Mouse (Mus musculus): ENCODE measurements at regions not wholly inside any gene's neighbourhood (a gene's known extent, or its start where the extent isn't known, plus 50 kb on each side); places are given as distances from the start of the nearest gene placed in this dataset.
A peak's percentile ranks its signal among the peaks of the same experiment; 100 is the strongest.
"Not testable (repeated sequence)": the region's sequence is repeated elsewhere in the genome, so short reads cannot be mapped to it uniquely, and the experiment has no call there.

DNA sequence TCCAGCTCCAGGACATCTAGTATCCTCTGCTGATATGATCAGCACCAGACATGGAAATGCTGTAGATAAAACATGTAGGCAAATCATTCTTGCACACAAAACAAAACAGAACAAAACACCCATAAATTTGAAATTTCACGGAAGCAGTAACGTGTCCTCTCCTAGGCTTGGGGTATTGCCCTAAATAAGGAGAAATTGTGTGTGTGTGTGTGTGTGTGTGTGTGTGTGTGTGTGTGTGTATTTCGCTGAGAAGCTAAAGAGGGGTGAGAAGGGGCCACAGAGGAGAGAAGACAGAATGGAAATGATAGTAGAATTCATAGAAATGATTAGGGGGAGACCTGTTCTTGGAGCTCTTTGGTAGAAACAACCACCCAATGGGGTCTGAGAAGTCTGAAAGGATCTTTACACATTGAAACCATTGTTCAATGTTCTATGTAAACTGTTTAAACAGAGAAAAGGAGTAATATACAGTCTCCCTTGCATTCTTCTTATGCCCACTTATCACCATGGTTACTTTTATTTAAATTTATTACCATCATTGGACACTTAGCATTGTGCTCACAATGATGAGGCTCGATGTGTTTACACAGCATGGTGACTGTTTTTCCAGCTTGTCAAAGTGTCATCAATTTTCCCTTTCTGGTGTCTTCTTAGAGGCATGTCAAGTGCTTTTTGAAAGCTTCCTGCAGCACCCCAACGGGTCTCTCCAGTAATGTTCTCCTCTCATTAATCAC is 317.3 kb upstream of the 4933412E24Rik start:
- ATAC-seq (replicated peaks; ENCODE audit: low read depth, poor library complexity, severe bottlenecking), result no peak

DNA sequence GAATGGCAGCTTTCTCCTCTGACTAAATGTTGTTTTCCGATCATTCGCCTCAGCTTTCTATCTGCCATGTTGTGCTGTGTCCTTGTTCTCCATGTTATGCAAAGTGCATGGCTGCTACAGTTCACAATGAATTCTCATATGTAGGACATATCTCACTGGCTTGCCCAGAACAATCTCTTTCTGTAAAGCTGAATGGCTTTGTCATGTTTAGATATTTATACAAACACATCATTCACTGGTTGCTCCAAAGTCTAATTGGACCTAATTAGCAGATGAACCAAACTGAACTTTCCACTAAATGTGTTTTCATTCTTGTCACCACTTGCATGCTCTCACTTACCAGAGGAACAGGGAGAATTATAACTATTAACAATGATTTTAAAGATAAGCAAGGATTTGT is 301.2 kb upstream of the 4933412E24Rik start:
- ATAC-seq (replicated peaks; ENCODE audit: low read depth, poor library complexity, severe bottlenecking), result no peak

DNA sequence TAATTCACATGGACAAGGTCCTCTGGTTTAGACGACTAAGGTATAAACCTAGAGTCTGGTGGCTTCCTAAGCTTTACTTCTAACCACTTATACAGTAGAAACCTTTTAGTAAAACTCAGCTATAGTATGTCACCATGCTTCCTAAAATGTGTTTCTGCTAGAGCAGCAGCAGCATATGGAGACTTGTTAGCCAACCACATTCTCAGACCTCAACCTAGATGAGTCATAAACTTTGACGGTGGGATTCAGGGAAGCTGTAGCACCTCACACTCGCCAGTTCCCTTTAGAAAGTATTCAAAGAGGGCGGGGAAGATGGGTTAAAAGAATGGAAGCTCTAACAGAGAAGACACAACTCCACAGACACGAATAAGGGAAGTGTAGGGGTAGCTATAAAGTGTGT is 298.8 kb upstream of the 4933412E24Rik start:
- ATAC-seq (replicated peaks; ENCODE audit: low read depth, poor library complexity, severe bottlenecking), result no peak

DNA sequence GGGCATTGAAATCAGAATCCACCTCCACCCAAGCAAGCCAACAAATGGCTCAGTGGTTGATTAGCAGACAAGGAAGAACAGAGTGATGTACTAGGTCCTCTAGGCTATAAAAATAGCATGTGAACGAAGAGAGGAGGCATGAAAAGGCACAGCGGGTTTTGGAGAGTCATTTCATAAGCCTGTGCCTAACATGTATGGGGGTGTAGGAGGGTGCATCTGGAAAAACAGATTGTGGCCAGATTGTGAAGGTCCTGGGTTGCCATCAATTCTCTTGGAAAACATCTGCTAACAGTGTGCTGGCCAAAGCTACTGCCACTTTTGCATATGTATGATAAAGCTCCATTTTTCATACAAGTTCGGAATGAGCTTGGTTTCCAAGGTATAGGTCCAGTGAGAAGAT is 293.5 kb upstream of the 4933412E24Rik start:
- ATAC-seq (replicated peaks; ENCODE audit: low read depth, poor library complexity, severe bottlenecking), result no peak

DNA sequence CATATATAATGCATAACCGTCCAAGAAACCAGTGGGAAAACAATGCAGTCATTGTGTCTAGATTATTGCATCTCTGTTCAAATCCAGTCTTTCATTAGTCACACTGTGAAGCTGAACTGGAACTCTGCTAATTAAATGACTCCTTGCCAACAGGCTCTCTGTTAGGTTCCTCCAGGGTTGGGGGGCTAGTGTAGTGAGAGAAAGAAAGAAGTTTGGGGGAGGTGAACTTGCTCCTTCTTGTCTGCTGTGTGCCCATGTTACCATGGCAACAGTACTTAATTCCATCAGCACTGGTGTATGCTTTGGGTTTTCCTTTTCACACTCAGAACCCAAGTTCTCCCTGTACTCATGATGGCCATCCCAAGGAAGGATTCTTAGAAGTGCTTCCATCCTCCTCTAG is 292.6 kb upstream of the 4933412E24Rik start:
- no peak for ATAC-seq (replicated peaks; ENCODE audit: low read depth, poor library complexity, severe bottlenecking)

DNA sequence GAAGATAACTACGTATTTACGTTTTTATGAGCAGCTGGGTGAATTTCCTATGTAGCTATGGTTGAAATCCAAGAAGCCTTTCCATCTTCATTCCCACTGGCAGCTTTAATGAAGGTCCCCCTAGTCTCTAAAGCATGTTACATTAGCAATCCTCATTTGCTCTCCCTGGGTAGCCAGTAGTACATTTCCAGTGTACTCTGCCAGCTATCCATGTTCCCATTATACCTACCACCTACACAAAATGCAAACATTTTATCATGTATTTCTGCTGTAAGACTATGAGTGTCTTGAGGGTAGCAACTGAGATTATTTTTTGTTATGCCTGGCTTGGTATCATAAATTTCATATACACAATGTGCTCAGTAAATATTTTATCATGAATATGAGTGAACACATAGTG is 291.7 kb upstream of the 4933412E24Rik start:
- no peak for ATAC-seq (replicated peaks; ENCODE audit: low read depth, poor library complexity, severe bottlenecking)

DNA sequence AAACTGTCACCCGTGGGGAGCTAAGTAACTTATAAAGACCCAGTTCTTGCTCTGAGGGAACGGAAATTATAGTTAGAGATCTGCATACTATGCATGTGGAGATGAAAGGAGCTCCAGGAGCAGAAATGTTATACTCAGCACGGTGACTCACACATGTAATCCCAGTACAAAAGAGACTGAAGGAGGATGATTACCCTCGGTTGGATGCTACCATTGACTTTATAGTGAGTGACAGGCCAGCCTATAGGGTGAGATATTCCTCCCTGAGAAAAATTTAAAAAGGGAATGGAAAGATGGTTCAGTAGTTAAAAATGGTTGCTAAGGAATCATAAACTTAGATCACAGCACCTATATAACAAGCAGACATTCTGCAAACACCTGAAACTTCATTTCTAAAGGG is 287.1 kb upstream of the 4933412E24Rik start:
- ATAC-seq (replicated peaks; ENCODE audit: low read depth, poor library complexity, severe bottlenecking), result no peak

DNA sequence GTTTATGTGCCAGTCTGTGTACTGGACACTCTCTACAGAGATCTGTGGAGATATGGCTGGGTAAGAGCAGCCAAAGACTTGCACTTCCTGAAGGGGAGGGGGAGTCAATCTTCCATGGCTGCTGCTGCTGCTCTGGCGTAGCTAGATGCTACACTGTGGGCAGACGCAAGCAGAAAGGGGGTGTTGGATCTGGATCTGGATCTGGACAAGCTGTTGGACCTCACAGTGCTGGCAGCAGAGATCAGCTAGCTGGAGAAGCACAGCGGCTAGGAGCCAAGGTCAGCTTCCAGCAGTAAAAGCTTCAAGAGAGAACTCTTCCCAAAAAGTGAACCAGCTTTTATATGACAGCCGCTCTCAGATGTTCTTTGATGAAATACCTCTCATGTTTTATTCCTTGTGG is 285.5 kb upstream of the 4933412E24Rik start:
- ATAC-seq (replicated peaks; ENCODE audit: low read depth, poor library complexity, severe bottlenecking), result no peak

DNA sequence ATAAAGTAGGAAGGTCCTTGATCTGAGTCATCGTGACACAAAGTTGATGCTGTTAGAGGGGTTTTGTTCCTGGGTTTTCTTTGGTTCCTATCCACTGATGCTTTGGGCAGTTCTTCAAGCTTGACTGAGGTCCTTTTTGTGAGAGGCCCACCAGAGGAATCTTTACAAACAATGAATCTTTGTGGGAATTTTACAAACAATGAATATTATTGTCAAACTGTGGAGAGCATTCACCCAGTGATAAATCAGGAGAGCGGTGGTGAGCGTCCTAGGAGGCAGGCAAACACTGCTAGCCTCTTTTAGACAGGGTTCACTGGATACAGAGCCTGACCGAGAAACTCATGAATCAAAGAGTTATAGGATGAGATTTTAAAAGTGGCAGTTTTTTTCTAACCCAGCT is 268.9 kb upstream of the 4933412E24Rik start:
- ATAC-seq (replicated peaks; ENCODE audit: low read depth, poor library complexity, severe bottlenecking), result no peak

DNA sequence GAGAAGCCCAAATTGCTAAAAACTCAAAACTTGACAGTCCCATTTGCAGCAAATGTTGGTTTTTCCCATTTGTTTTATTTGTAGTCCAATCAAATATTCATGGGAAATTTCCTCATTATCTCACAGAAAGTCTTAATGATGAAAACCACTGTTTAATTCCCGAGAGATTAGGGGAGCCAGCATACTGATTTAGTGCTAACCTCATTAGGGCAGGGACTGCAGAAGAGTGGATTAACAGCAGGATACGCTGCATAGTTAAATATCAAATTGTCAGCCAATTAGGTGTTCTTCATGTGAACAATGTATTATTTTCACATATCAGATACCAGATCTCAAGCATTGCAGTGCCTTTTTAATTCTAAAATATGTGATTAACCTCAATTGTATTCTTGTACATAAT is 264.0 kb upstream of the 4933412E24Rik start:
- ATAC-seq (replicated peaks; ENCODE audit: low read depth, poor library complexity, severe bottlenecking), result no peak

DNA sequence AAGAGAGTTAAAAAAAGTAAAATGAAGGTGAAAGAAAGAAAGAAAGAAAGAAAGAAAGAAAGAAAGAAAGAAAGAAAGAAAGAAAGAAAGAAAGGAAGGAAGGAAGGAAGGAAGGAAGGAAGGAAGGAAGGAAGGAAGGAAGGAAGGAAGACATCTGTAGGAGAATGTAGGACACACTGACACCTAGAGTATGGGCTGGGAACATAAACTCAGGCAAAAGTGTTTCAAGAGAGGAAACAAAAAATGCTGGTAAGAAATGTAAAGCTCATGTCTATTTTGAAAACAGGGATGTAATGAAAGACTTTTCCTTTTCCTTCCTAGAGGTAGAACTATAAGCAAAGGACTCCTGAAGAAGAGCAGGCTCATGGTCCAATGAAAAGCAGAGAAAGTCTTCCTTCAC is 237.2 kb upstream of the 4933412E24Rik start:
- ATAC-seq (replicated peaks; ENCODE audit: low read depth, poor library complexity, severe bottlenecking), result not testable (repeated sequence)

DNA sequence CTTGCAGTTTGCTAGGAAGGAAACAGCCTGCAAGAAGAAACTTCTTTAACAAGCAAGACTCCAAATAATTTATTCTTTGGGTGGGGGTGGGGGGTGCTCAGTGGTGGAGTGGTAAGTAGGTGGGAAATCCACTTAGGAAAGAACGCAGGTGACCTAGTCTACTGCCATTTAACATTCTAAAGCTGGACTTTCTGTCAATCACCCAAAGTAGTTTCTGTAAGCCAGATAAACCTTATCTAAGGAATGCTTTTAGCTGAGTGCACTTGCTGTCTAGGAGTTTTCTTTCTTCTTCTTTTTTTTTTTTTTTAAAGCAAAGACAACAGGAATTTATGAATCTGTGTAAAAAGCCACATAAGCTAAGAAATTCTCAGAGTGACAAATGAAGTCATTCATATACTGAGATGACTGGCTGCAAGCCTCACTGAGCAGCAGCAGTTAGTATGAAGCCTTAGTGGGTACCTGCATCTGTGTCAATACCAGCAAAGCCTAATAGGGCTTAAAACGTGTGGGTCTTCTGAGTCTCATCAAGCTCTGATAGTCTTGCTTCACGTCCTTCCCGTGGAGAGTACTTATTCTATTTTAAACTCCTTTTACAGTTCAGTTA is 210.0 kb upstream of the 4933412E24Rik start:
- ATAC-seq (replicated peaks; ENCODE audit: low read depth, poor library complexity, severe bottlenecking), result no peak

DNA sequence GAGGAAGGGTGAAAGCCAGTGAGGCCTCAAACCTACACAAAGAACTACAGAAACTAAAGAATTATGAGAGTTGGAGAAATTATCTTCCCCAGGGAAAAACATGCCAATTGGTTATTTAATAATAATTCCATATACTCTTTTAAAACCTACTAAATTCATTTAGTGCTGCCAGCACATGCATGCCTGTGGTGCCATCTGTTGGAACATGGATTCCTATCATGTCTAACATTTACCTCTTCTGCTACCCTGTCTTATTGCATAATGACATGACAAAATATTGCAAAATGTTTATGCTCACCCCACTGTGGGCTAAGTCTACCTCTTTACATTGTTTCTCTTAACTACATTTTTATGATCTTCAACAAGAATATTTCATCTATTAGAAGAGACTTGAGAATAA is 178.7 kb upstream of the 4933412E24Rik start:
- no peak for ATAC-seq (replicated peaks; ENCODE audit: low read depth, poor library complexity, severe bottlenecking)

DNA sequence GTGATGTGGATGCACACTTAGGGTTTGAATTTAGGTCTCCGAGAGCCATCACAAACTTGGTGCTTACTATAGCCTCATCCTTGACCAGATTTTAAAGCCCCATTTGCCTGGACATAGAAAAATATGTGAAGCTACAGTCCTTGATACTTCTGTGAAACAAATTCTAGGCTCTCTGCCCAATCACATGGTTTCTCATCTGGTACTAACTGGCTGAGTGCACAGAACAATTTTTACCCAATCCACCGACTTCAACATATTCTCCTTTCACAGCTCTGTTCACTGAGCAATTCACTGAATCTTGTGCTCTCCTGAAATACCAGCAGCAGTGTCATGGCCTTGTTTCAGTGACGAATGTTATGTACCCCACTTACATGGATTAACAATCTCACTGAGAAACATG is 176.7 kb upstream of the 4933412E24Rik start:
- ATAC-seq (replicated peaks; ENCODE audit: low read depth, poor library complexity, severe bottlenecking), result no peak

DNA sequence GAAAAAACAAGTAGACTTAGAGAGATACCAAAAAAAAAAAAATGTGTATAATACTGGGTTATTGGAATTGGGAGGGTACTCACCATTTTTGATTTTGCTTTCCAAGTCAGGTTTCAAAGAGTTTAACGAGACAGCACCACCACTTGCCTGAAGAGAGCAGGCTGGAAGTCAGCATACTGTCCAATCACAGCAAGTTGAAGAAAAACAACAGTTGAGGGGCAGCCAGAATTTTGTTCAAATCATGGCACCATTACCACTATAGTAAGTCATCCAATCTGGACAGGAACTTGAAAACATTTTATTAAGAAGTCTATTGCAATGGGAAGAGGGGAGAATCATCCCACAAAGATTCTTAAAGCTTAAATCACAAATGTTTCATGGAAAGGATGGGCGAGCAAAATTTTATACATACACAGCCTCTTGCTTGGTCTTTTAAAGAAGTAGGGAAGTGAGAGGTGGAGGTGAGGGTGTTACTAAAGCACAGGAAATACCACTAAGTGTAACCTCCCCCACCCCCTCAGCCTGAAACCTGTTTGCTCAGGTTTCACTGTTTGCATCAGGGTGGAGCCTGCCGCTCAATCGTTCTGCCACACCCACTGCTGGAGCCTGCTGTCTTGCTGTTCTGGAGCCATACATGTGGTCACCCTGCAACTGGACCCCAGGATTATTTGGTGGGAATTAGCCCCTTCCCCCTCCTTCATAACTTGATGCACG is 170.7 kb upstream of the 4933412E24Rik start:
- ATAC-seq (replicated peaks; ENCODE audit: low read depth, poor library complexity, severe bottlenecking), result no peak

DNA sequence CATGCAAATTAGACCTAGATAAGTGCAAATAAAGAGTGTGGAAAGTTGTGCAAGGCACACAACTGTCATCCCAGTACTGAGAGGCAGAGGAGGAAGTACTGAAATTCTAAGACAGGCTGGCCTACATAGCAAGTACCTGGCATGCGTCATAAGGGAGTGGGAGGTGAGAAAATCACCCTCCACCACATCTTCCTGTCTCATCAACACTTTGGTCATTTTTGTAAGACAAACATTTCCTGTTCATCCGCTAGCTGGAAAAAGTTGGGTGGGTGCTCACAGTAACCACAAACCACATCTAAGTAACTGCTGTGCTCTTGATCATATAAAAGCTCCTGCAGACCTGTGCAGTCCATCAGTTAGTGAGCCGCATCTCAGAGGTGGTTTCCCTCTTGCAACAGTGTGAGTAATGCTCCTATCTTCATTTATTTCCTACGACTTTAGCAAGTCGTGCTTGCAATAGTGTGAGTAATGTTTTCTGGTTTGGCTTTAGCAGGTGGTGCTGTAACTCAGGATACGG is 125.2 kb upstream of the 4933412E24Rik start:
- peak; percentile 97 for ATAC-seq (replicated peaks; ENCODE audit: low read depth, poor library complexity, severe bottlenecking)

DNA sequence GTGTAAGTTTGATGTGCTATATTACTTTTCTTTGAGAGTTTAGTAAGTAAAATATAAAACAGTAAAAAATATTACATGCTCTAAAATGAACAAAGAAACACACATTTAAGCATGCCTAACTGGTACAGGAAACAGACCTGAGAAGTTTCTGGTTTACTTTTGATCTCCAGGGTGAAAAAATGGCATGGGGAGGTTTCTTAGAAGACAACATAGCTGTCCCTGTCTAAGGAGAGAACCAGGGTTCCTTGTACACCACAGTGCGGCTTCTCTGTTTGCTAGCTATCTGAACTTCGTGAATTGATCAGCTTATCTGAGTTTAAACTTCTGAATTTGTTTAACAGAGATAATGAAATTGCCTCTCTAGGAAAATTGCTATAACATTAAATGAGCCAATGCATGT is 120.3 kb upstream of the 4933412E24Rik start:
- ATAC-seq (replicated peaks; ENCODE audit: low read depth, poor library complexity, severe bottlenecking), result no peak

DNA sequence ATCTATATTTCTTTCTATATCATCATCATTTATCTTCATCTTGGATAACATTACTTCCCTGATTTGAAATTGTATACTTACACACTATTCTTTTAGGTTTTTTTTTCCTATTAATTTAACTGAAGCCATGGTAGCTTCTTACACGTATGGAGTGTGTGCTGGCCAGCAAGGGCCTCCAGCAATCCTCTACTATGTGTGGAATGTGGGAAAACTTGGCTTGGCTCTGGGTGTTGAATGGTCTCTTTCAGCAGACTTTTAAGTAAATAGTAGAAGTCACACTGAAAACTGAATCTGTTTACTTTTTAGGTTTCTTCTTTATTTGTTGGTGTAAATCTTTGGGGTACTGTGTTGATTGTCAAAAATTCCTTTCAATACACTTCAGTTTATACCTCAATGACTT is 118.1 kb upstream of the 4933412E24Rik start:
- no peak for ATAC-seq (replicated peaks; ENCODE audit: low read depth, poor library complexity, severe bottlenecking)

DNA sequence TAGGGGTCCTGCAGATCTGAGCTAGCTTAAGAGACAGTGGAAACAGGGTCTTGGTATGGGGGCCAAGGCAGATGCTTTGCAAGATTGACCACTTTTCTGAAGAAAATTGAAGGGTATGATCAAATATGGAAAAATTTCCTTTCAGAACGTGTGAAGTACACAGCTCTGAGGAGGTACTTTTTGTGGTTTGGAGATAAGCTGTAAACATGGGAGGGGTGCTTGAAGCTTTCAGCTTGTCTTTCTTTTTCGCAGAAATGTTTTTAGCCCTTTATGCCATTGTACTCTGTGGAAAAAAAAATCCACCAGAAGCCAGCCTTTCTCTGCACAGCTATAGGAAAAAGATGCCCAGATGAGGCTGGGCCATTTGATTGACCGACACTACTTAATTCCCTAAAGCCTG is 116.3 kb upstream of the 4933412E24Rik start:
- ATAC-seq (replicated peaks; ENCODE audit: low read depth, poor library complexity, severe bottlenecking), result no peak

DNA sequence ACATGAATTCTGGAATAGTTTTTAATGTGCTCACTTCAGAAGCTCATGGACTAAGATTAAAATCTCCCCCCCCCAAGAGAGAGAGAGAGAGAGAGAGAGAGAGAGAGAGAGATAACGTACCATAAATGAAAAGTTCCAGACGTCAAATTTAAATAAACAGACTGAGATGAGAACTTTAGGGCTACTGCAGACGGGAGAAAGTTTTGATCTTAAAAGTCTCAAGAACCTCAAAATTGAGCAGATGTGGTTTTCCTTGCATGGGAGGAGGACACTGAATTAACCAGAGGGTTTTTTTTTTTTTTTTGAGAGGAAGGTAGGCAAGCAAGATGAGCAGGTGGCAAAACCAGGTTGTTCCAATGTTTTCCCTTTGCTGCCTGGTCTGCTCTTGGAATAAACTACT is 108.0 kb upstream of the 4933412E24Rik start:
- ATAC-seq (replicated peaks; ENCODE audit: low read depth, poor library complexity, severe bottlenecking), result no peak

DNA sequence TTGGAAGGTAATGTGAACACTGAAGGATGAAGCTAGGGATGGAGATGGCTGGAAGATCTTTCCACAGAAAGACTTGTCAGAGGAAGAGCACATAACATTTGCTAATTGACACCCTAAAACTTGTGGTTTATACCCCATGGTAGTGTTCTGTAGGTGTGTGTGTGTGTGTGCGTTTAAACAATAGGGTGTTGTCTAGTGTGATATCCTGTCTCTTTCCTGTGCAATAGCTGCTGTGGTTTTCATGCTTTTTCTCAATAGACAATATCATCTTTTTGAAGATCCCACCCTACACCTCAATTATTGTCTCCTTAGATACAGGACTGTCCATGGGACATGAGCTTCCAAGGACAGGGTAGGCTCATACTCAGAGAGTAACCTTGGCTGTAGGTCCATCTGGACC is 103.5 kb upstream of the 4933412E24Rik start:
- no peak for ATAC-seq (replicated peaks; ENCODE audit: low read depth, poor library complexity, severe bottlenecking)

Measured in common myeloid progenitor, adult 5-6 weeks (primary cell).